Mouse (Mus musculus) neural tube, embryonic 14.5 days (tissue): ENCODE data around the gene Frmd4b. TPM values are rescaled to one million over a fixed set of nuclear protein-coding genes. Genes with fewer than 3 reads are reported as not detected.

Experiments
- ATAC-seq: fragments of 200-750 bp; cut with Nextera tagmentation; 2 replicates; pipeline ENCODE4 v1.8.0; 2017; ENCODE audit warnings: low read depth, mild to moderate bottlenecking, moderate TSS enrichment, moderate library complexity
- H3K27ac ChIP-seq: fragments of 300-500 bp; sonication (generic); 2 replicates; pipeline ENCODE4 v1.5.1; 2014; ENCODE audit warnings: low read depth, mild to moderate bottlenecking, control low read depth, low read length, moderate library complexity, mixed read lengths
- H3K27me3 ChIP-seq: fragments of 300-500 bp; sonication (generic); 2 replicates; pipeline ENCODE4 v1.6.1; 2014; ENCODE audit warnings: low read length; ENCODE audit not compliant: control insufficient read depth, insufficient read depth
- H3K36me3 ChIP-seq: fragments of 300-500 bp; sonication (generic); 2 replicates; pipeline ENCODE4 v1.6.1; 2014; ENCODE audit warnings: low read length, mixed read lengths; ENCODE audit not compliant: control insufficient read depth, insufficient read depth
- H3K4me1 ChIP-seq: fragments of 300-500 bp; sonication (generic); 2 replicates; pipeline ENCODE4 v1.6.1; 2014; ENCODE audit warnings: low read length; ENCODE audit not compliant: control insufficient read depth, insufficient read depth
- H3K4me2 ChIP-seq: fragments of 300-500 bp; sonication (generic); 2 replicates; pipeline ENCODE4 v1.6.1; 2014; ENCODE audit warnings: mild to moderate bottlenecking, low read depth, low read length, control low read depth
- H3K4me3 ChIP-seq: fragments of 300-500 bp; sonication (generic); 2 replicates; pipeline ENCODE4 v1.5.1; 2014; ENCODE audit warnings: low read depth, low read length, control low read depth, mixed read lengths
- H3K9ac ChIP-seq: fragments of 300-500 bp; sonication (generic); replicated peaks from 2 replicates; pipeline ENCODE4 v1.6.1; 2014; ENCODE audit warnings: low read depth, mild to moderate bottlenecking, control low read depth, low read length, mixed read lengths
- H3K9me3 ChIP-seq: fragments of 300-500 bp; sonication (generic); 2 replicates; pipeline ENCODE4 v1.6.1; 2016; ENCODE audit warnings: low read length; ENCODE audit not compliant: control insufficient read depth
- WGBS: fragments of 180-500 bp; shearing (Covaris S2); extraction: QIAGEN DNeasy Blood & Tissue Kit; methylation state at CpG from one replicate; pipeline ENCODE4 v1.1.7; 2014; 5-methylcytosine and 5-hydroxymethylcytosine counted together
- polyA plus RNA-seq: library from polyadenylated mRNA; unstranded; fragments of >200 nt; fragmentation: Nextera tagmentation; extraction: Ambion mirVana; gene quantifications from 2 replicates; pipeline ENCODE4 v1.2.1, GENCODE M21; 2014

The Frmd4b gene
- polyA plus RNA-seq, 1 experiment from 2014 or later, result 26.8 TPM

GRCm38 (mm10) chr6:97339271-97339681, 278.1 kb downstream of the Frmd4b start:
- Histone ChIP-seq H3K27me3 (no peaks in the 10 kb centered on the region), H3K4me2 (no peak overlapping the region), H3K4me3 (no peak overlapping the region), H3K4me1 (peaks cover 11% of the 10 kb centered on the region), H3K36me3 (no peaks in the 10 kb centered on the region), H3K9me3 (no peaks in the 10 kb centered on the region), H3K9ac (no peak overlapping the region), H3K27ac (no peak overlapping the region)
- ATAC-seq, result peak; percentile 44; the same call in 1 of the 2 replicates
- WGBS, result 12% methylated on average over 5 of the region's 5 CpGs

- Histone ChIP-seq H3K9ac (no peak overlapping the region), H3K36me3 (no peaks in the 10 kb centered on the region), H3K9me3 (no peaks in the 10 kb centered on the region), H3K27ac (no peak overlapping the region), H3K4me3 (no peak overlapping the region), H3K4me1 (peaks cover 11% of the 10 kb centered on the region), H3K4me2 (no peak overlapping the region), H3K27me3 (no peaks in the 10 kb centered on the region)
- 28% methylated on average over 4 of the region's 4 CpGs for WGBS
- ATAC-seq, result peak; percentile 60; the same call in 1 of the 2 replicates
Observed at GRCm38 (mm10) chr6:97338843-97339242, 278.5 kb downstream of the Frmd4b start.

DNA sequence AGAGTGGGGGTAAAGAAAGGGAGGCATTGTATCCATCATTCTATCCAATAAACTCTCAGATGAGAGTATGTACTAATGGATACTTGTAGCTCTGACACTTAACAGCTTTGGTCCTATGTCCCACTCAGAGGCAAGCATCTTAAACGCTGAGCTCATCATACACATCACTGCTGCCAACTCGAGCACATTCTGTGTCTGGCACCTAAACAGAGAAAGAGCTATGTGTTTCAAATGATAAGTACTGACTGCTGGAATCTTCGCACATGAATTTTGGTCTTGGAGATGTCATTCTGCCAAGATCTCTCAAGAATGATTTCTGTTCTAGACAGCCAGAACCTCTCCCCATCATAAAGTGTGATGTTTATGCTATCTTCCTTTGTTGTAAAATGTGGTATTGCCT, 284.0 kb downstream of the Frmd4b start:
- no peak overlapping the region for H3K9ac ChIP-seq
- no peaks in the 10 kb centered on the region for H3K4me1 ChIP-seq
- 78% methylated on average over 3 of the region's 3 CpGs for WGBS
- no peaks in the 10 kb centered on the region for H3K27me3 ChIP-seq
- no peak overlapping the region for H3K4me2 ChIP-seq
- no peak overlapping the region for H3K27ac ChIP-seq
- no peak overlapping the region for H3K4me3 ChIP-seq
- no peaks in the 10 kb centered on the region for H3K9me3 ChIP-seq
- ATAC-seq, result no peak
- no peaks in the 10 kb centered on the region for H3K36me3 ChIP-seq

DNA sequence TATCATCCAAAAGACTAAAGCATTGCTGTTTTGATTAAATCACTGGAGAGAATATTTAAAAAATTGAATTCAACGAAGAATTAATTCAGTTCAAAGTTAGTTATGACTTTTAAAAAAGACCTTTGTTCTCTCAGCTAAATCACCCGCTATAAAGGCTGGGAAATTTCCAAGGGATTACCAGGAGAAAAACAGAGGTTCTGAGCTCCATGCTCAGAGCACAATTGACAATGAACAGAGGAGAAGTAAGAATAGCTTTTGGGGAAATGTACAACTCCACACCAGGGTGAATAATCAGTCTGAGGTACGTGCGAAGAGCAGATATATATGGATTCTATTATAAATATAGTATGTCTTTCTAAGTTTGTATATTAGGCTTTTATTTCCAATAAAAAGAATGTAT, 293.4 kb downstream of the Frmd4b start:
- Histone ChIP-seq H3K36me3 (0 out of 2 replicates have a peak, but pooled peaks cover 6% of the 10 kb centered on the region), H3K27me3 (no peaks in the 10 kb centered on the region), H3K9ac (no peak overlapping the region), H3K4me2 (no peak overlapping the region), H3K4me3 (no peak overlapping the region), H3K4me1 (no peaks in the 10 kb centered on the region), H3K27ac (no peak overlapping the region), H3K9me3 (no peaks in the 10 kb centered on the region)
- ATAC-seq, result no peak
- 85% methylated on average over 4 of the region's 4 CpGs for WGBS

DNA sequence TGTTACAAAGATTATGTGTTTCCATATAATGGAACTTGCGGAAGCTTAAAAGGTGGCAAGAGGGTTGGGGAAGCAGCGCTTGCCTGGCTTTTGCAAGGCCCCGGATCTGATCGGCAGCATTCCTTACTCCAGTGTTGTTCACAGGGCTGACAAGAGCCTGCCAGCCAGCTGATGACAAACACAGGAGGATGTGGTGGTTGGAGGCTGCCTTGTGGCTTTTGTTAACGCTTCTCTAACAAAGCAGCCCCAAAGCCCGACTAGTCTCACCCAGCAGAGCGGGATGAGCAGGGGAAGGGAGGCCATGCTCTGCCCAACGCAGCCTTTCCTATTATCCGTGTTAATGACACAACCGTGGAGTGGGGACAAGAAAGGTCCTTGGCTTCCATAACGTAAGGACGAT, 295.2 kb downstream of the Frmd4b start:
- Histone ChIP-seq H3K9ac (no peak overlapping the region), H3K9me3 (no peaks in the 10 kb centered on the region), H3K36me3 (0 out of 2 replicates have a peak, but pooled peaks cover 6% of the 10 kb centered on the region), H3K4me2 (no peak overlapping the region), H3K27ac (no peak overlapping the region), H3K4me1 (no peaks in the 10 kb centered on the region), H3K27me3 (no peaks in the 10 kb centered on the region), H3K4me3 (no peak overlapping the region)
- ATAC-seq, result no peak
- WGBS, result 77% methylated on average over 12 of the region's 12 CpGs

DNA sequence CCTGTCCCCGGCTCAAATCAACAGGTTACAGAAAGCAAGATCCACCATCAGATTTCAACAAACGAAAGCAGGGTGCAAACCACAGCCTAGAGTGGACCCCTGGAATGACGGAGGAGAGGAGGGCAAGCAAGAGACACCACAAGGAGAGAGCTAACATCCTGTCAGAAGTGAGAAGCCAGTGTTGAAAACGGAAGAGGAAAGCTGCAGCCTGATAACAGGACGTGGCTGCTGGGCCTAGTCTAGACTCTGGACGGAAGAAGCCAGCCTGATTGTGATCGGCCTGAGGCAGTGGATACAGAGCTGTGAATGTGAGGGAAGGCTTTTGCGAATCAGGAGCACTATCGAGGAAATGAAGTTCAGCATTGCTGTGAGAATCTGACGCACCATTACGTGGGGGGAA, 296.2 kb downstream of the Frmd4b start:
- no peaks in the 10 kb centered on the region for H3K27me3 ChIP-seq
- no peak overlapping the region for H3K4me3 ChIP-seq
- no peaks in the 10 kb centered on the region for H3K4me1 ChIP-seq
- ATAC-seq, result no peak
- H3K36me3 ChIP-seq, result no peaks in the 10 kb centered on the region
- no peak overlapping the region for H3K9ac ChIP-seq
- WGBS, result 89% methylated on average over 11 of the region's 11 CpGs
- H3K27ac ChIP-seq, result no peak overlapping the region
- no peak overlapping the region for H3K4me2 ChIP-seq
- no peaks in the 10 kb centered on the region for H3K9me3 ChIP-seq

GRCm38 (mm10) chr6:97319081-97319480, 298.3 kb downstream of the Frmd4b start:
- WGBS, result 91% methylated on average over 4 of the region's 4 CpGs
- Histone ChIP-seq H3K4me1 (no peaks in the 10 kb centered on the region), H3K27me3 (no peaks in the 10 kb centered on the region), H3K9me3 (no peaks in the 10 kb centered on the region), H3K9ac (no peak overlapping the region), H3K27ac (no peak overlapping the region), H3K36me3 (no peaks in the 10 kb centered on the region), H3K4me3 (no peak overlapping the region), H3K4me2 (no peak overlapping the region)
- no peak for ATAC-seq

- no peak overlapping the region for H3K4me3 ChIP-seq
- WGBS, result 94% methylated on average over 3 of the region's 3 CpGs
Observed at GRCm38 (mm10) chr6:97317956-97318355, 299.4 kb downstream of the Frmd4b start.

DNA sequence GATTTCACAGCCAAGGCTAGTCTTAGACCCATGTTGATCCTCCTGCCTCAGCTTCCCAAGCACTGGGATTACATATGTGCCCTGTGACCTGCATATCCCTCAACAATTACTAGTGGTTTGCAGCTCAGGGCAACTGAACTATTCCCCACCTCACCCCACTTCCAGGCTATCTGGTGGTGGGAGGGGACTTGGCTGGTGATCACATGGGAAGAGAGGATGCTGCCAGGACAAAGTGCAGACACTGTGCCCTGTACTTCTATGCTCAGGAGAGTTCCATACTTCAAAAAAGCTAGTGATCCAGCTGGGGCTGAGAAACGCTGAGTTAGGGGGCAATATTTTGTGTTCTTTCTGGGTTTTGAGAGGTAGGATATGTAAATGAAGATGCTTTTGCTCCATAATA, 300.6 kb downstream of the Frmd4b start:
- H3K27me3 ChIP-seq, result no peaks in the 10 kb centered on the region
- 91% methylated on average over 1 of the region's 1 CpGs for WGBS

More at GRCm38 (mm10) chr6:97317956-97318355, 299.4 kb downstream of the Frmd4b start:
- Histone ChIP-seq H3K36me3 (no peaks in the 10 kb centered on the region), H3K9ac (no peak overlapping the region), H3K27me3 (no peaks in the 10 kb centered on the region), H3K27ac (no peak overlapping the region), H3K4me1 (no peaks in the 10 kb centered on the region), H3K9me3 (no peaks in the 10 kb centered on the region), H3K4me2 (no peak overlapping the region)
- no peak for ATAC-seq

More for the DNA sequence above, 300.6 kb downstream of the Frmd4b start:
- H3K36me3 ChIP-seq, result no peaks in the 10 kb centered on the region
- no peak overlapping the region for H3K4me2 ChIP-seq
- no peak for ATAC-seq
- H3K9me3 ChIP-seq, result no peaks in the 10 kb centered on the region
- H3K4me1 ChIP-seq, result peaks cover 4% of the 10 kb centered on the region; the same call in 1 of the 2 replicates
- no peak overlapping the region for H3K9ac ChIP-seq
- no peak overlapping the region for H3K27ac ChIP-seq
- no peak overlapping the region for H3K4me3 ChIP-seq
